Mouse (Mus musculus): ENCODE results near the gene Rad51d. TPM values are rescaled to one million over a fixed set of nuclear protein-coding genes. Genes with fewer than 3 reads are reported as not detected.

The Rad51d gene
- total and polyA plus RNA-seq, 3 experiments, result 15.0 to 35.5 (median 33.3) TPM

- peak; percentile 71; the same call in 1 of the 2 replicates for TF ChIP-seq MXI1 (IDR thresholded peaks at IDR 0.05; ENCODE audit: low read depth, low read length)
- TF ChIP-seq POLR2A (IDR thresholded peaks at IDR 0.05; ENCODE audit: low read depth, low read length), result no peak
- TF ChIP-seq PAX5 (IDR thresholded peaks at IDR 0.05; ENCODE audit: low read length), result no peak
- TF ChIP-seq CTCF (conservative IDR thresholded peaks at IDR 0.05 in 1 of 2, IDR thresholded peaks at IDR 0.05 in 1 of 2; ENCODE audit: low read depth in 2 of 2, low read length in 2 of 2), result no peak
- 0 out of 2 replicates have a peak, but pooled peaks have one; percentile 20 for TF ChIP-seq BHLHE40 (IDR thresholded peaks at IDR 0.05; ENCODE audit: low read depth, low read length)
- TF ChIP-seq ELF1 (IDR thresholded peaks at IDR 0.05; ENCODE audit: low read depth, low read length), result no peak
Observed at GRCm38 (mm10) chr11:82855327-82855973, 35.0 kb downstream of the Rad51d start (continued).

- Histone ChIP-seq H3K4me2 (ENCODE audit: insufficient read depth, low read depth, poor library complexity, severe bottlenecking) (no peak overlapping the region), H3K27me3 (replicated peaks) (no peaks in the 10 kb centered on the region)
Observed at GRCm38 (mm10) chr11:82854111-82854510, 36.3 kb downstream of the Rad51d start.

GRCm38 (mm10) chr11:82852958-82853357, 37.5 kb downstream of the Rad51d start:
- no peaks in the 10 kb centered on the region for H3K27me3 ChIP-seq (replicated peaks)
- peaks cover 0 to 4% of the 10 kb centered on the region in 2 experiments for H3K36me3 ChIP-seq (replicated peaks in 1 of 2; ENCODE audit: control insufficient read depth in 1 of 2, insufficient read depth in 1 of 2, low read length in 1 of 2)
- dilution Hi-C loops (cut with MboI; ENCODE audit: extremely low pct_ligation_motif_present, extremely low pct_unique_long_range_greater_than_20kb, low sequenced_read_pairs) (no loop called here), in situ Hi-C loops (cut with MboI; ENCODE audit: low pct_ligation_motif_present, low pct_unique_long_range_greater_than_20kb, low sequenced_read_pairs) (no loop called here)
- H3K9me3 ChIP-seq (replicated peaks; ENCODE audit: low read length), result peaks cover 3% of the 10 kb centered on the region
- no peak for DNase-seq (ENCODE audit: extremely low read depth)
- no peaks in the 10 kb centered on the region; a peak in 1 of 4 replicates for H3K4me1 ChIP-seq (ENCODE audit: control insufficient read depth in 1 of 2, insufficient read depth in 2 of 2)
- H3K9ac ChIP-seq (ENCODE audit: insufficient read depth, low read depth), result peak overlapping the region; percentile 32; the same call in 1 of the 2 replicates
- H3K4me2 ChIP-seq (ENCODE audit: insufficient read depth, low read depth, poor library complexity, severe bottlenecking), result peak overlapping the region; percentile 57
- H3K4me3 ChIP-seq (replicated peaks in 1 of 3; ENCODE audit: low read depth in 2 of 3, low read length in 2 of 3, poor library complexity in 1 of 3), result no peak overlapping the region
- peak overlapping the region; percentile 75; the same call in 1 of the 2 replicates for H3K27ac ChIP-seq (ENCODE audit: insufficient read depth, low read depth)
- peaks cover 13% of the 10 kb centered on the region for H3K79me2 ChIP-seq (replicated peaks; ENCODE audit: control insufficient read depth, extremely low read depth, insufficient read depth, poor library complexity, severe bottlenecking)
- TF ChIP-seq MXI1 (IDR thresholded peaks at IDR 0.05; ENCODE audit: low read depth, low read length) (peak; percentile 3; the same call in 1 of the 2 replicates), CHD1 (IDR thresholded peaks at IDR 0.05; ENCODE audit: low read depth, low read length) (no peak), MYC (IDR thresholded peaks at IDR 0.05; ENCODE audit: low read depth, low read length) (0 out of 2 replicates have a peak, but pooled peaks have one; percentile 8)

More at GRCm38 (mm10) chr11:82854111-82854510, 36.3 kb downstream of the Rad51d start:
- Histone ChIP-seq H3K4me3 (replicated peaks in 1 of 3; ENCODE audit: low read depth in 2 of 3, low read length in 2 of 3, poor library complexity in 1 of 3) (no peak overlapping the region), H3K79me2 (replicated peaks; ENCODE audit: control insufficient read depth, extremely low read depth, insufficient read depth, poor library complexity, severe bottlenecking) (peaks cover 13% of the 10 kb centered on the region), H3K9me3 (replicated peaks; ENCODE audit: low read length) (peaks cover 3% of the 10 kb centered on the region), H3K4me1 (ENCODE audit: control insufficient read depth in 1 of 2, insufficient read depth in 2 of 2) (no peaks in the 10 kb centered on the region; a peak in 1 of 4 replicates), H3K36me3 (replicated peaks in 1 of 2; ENCODE audit: control insufficient read depth in 1 of 2, insufficient read depth in 1 of 2, low read length in 1 of 2) (peaks cover 0 to 2% of the 10 kb centered on the region in 2 experiments), H3K9ac (ENCODE audit: insufficient read depth, low read depth) (no peak overlapping the region), H3K27ac (ENCODE audit: insufficient read depth, low read depth) (no peak overlapping the region)
- no peak for DNase-seq (ENCODE audit: extremely low read depth)
- TF ChIP-seq BHLHE40 (IDR thresholded peaks at IDR 0.05; ENCODE audit: low read depth, low read length) (no peak), MYC (IDR thresholded peaks at IDR 0.05; ENCODE audit: low read depth, low read length) (no peak), CTCF (conservative IDR thresholded peaks at IDR 0.05 in 1 of 2, IDR thresholded peaks at IDR 0.05 in 1 of 2; ENCODE audit: low read depth in 2 of 2, low read length in 2 of 2) (no peak), ZC3H11A (IDR thresholded peaks at IDR 0.05; ENCODE audit: low read depth, low read length) (no peak), CHD1 (IDR thresholded peaks at IDR 0.05; ENCODE audit: low read depth, low read length) (no peak), GABPA (IDR thresholded peaks at IDR 0.05; ENCODE audit: insufficient replicate concordance, low read depth, low read length) (no peak), MEF2A (IDR thresholded peaks at IDR 0.05; ENCODE audit: borderline replicate concordance, low read depth, low read length) (no peak), EP300 (IDR thresholded peaks at IDR 0.05; ENCODE audit: low read length) (no peak), IRF4 (IDR thresholded peaks at IDR 0.05; ENCODE audit: low read depth, low read length) (no peak), ZMIZ1 (IDR thresholded peaks at IDR 0.05; ENCODE audit: low read depth, low read length) (no peak), KAT2A (IDR thresholded peaks at IDR 0.05; ENCODE audit: insufficient replicate concordance, low read length) (no peak), HCFC1 (IDR thresholded peaks at IDR 0.05; ENCODE audit: low read depth, low read length) (no peak), RCOR1 (conservative IDR thresholded peaks at IDR 0.05; ENCODE audit: low read depth, low read length) (no peak), UBTF (IDR thresholded peaks at IDR 0.05; ENCODE audit: low read depth, low read length) (no peak), ETS1 (conservative IDR thresholded peaks at IDR 0.05; ENCODE audit: low read depth, low read length) (no peak), POLR2A (IDR thresholded peaks at IDR 0.05; ENCODE audit: low read depth, low read length) (no peak), JUND (conservative IDR thresholded peaks at IDR 0.05; ENCODE audit: low read depth, low read length) (no peak)
- dilution Hi-C loops (cut with MboI; ENCODE audit: extremely low pct_ligation_motif_present, extremely low pct_unique_long_range_greater_than_20kb, low sequenced_read_pairs), result no loop called here
- in situ Hi-C loops (cut with MboI; ENCODE audit: low pct_ligation_motif_present, low pct_unique_long_range_greater_than_20kb, low sequenced_read_pairs), result no loop called here

Data from CH12.LX (cell line).